Mouse (Mus musculus) kidney, embryonic 15.5 days (tissue): ENCODE results near the gene Cdc42se1. TPM values are rescaled to one million over a fixed set of nuclear protein-coding genes. Genes with fewer than 3 reads are reported as not detected.
A peak's percentile ranks its signal among the peaks of the same experiment; 100 is the strongest.

Experiments used
- ATAC-seq: fragments of 200-750 bp; cut with Nextera tagmentation; replicated peaks from 2 replicates; pipeline ENCODE4 v1.8.0; 2017; ENCODE audit warnings: moderate TSS enrichment; ENCODE audit not compliant: low FRiP score
- H3K27ac ChIP-seq: fragments of 300-500 bp; sonication (generic); 2 replicates; pipeline ENCODE4 v1.5.1; 2015; ENCODE audit warnings: mild to moderate bottlenecking, inconsistent platforms
- H3K27me3 ChIP-seq: fragments of 300-500 bp; sonication (generic); 2 replicates; pipeline ENCODE4 v1.6.1; 2015; ENCODE audit warnings: inconsistent platforms
- H3K36me3 ChIP-seq: fragments of 300-500 bp; sonication (generic); 2 replicates; pipeline ENCODE4 v1.6.1; 2015; ENCODE audit warnings: inconsistent platforms
- H3K4me1 ChIP-seq: fragments of 300-500 bp; sonication (generic); 2 replicates; pipeline ENCODE4 v1.6.1; 2015; ENCODE audit warnings: inconsistent platforms
- H3K4me2 ChIP-seq: fragments of 300-500 bp; sonication (generic); 2 replicates; pipeline ENCODE4 v1.6.1; 2015; ENCODE audit warnings: moderate library complexity, mild to moderate bottlenecking, inconsistent platforms
- H3K4me3 ChIP-seq: fragments of 300-500 bp; sonication (generic); replicated peaks from 2 replicates; pipeline ENCODE4 v1.5.1; 2015; ENCODE audit warnings: mild to moderate bottlenecking, inconsistent platforms
- H3K9ac ChIP-seq: fragments of 300-500 bp; sonication (generic); 2 replicates; pipeline ENCODE4 v1.6.1; 2015; ENCODE audit warnings: mild to moderate bottlenecking, inconsistent platforms
- H3K9me3 ChIP-seq: fragments of 300-500 bp; sonication (generic); replicated peaks from 2 replicates; pipeline ENCODE4 v1.6.1; 2016; ENCODE audit warnings: inconsistent platforms
- WGBS: fragments of 180-500 bp; shearing (Covaris S2); methylation state at CpG from one replicate; pipeline ENCODE4 v1.1.7; 2015; ENCODE audit warnings: mixed read lengths; 5-methylcytosine and 5-hydroxymethylcytosine counted together
- polyA plus RNA-seq: library from polyadenylated mRNA; unstranded; fragments of >200 nt; fragmentation: Nextera tagmentation; extraction: Ambion mirVana; gene quantifications from 2 replicates; pipeline ENCODE4 v1.2.1, GENCODE M21; 2015

Gene Cdc42se1
- polyA plus RNA-seq, 1 experiment from 2014 or later = 92.0 TPM

- 71% methylated on average over 1 of the region's 1 CpGs for WGBS
- Histone ChIP-seq H3K9ac (no peak overlapping the region), H3K36me3 (peaks cover 78% of the 10 kb centered on the region), H3K27ac (no peak overlapping the region), H3K27me3 (no peaks in the 10 kb centered on the region), H3K9me3 (no peaks in the 10 kb centered on the region), H3K4me2 (no peak overlapping the region), H3K4me3 (no peak overlapping the region), H3K4me1 (peaks cover 9% of the 10 kb centered on the region; the same call in 1 of the 2 replicates)
- ATAC-seq = no peak
These were observed 36.2 kb downstream of the Cdc42se1 start for GRCm38 (mm10) chr3:95264724-95265123.

- ATAC-seq = no peak
- Histone ChIP-seq H3K4me3 (no peak overlapping the region), H3K9ac (no peak overlapping the region), H3K27ac (no peak overlapping the region), H3K4me2 (no peak overlapping the region), H3K27me3 (no peaks in the 10 kb centered on the region), H3K9me3 (no peaks in the 10 kb centered on the region), H3K36me3 (peaks cover 67% of the 10 kb centered on the region), H3K4me1 (peaks cover 12% of the 10 kb centered on the region; the same call in 1 of the 2 replicates)
- WGBS = 93% methylated on average over 3 of the region's 3 CpGs
These were observed 37.5 kb downstream of the Cdc42se1 start for GRCm38 (mm10) chr3:95266052-95266451.

- ATAC-seq = no peak
- Histone ChIP-seq H3K4me1 (peaks cover 12% of the 10 kb centered on the region; the same call in 1 of the 2 replicates), H3K36me3 (peaks cover 50% of the 10 kb centered on the region)
These were observed 39.3 kb downstream of the Cdc42se1 start for GRCm38 (mm10) chr3:95267855-95268254.

GRCm38 (mm10) chr3:95269789-95270188 lies 41.3 kb downstream of the Cdc42se1 start:
- 85% methylated on average over 5 of the region's 5 CpGs for WGBS
- H3K36me3 ChIP-seq = peaks cover 37% of the 10 kb centered on the region

More at GRCm38 (mm10) chr3:95267855-95268254, 39.3 kb downstream of the Cdc42se1 start:
- Histone ChIP-seq H3K4me3 (no peak overlapping the region), H3K4me2 (no peak overlapping the region), H3K27me3 (no peaks in the 10 kb centered on the region), H3K9me3 (no peaks in the 10 kb centered on the region), H3K27ac (no peak overlapping the region), H3K9ac (no peak overlapping the region)

DNA sequence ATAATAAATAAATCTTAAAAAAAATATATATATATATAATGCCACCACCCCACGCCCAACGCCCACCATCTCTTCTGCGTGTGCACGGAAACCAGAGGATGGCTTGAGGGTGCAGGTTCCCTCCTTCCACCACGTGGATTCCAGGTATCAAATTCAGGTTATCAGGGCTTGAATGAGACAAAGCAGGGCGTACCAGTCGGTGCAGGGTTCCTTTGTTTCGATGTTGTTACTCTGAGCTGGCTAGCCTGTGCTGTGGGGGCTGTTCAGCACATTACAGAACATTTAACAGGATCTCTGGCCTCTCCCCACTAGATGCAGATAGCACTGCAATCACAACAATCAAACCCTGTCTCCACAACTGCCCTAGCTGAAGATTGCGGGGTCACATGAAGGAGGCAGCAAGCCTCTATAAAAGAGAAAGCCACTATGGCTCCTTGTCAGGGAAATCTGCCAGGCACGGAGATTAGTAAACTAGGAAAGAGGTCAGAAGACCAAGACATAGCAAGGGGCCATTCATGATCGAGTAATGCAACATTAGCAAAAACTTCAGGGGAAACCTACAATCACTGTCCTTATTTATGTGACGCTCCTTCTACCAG lies 42.3 kb downstream of the Cdc42se1 start:
- Histone ChIP-seq H3K9ac (no peak overlapping the region), H3K27ac (no peak overlapping the region), H3K4me3 (no peak overlapping the region), H3K9me3 (no peaks in the 10 kb centered on the region), H3K27me3 (no peaks in the 10 kb centered on the region), H3K36me3 (peaks cover 29% of the 10 kb centered on the region), H3K4me1 (peaks cover 10% of the 10 kb centered on the region; the same call in 1 of the 2 replicates), H3K4me2 (no peak overlapping the region)
- no peak for ATAC-seq
- WGBS = 85% methylated on average over 12 of the region's 12 CpGs

More at GRCm38 (mm10) chr3:95269789-95270188, 41.3 kb downstream of the Cdc42se1 start:
- H3K27me3 ChIP-seq = no peaks in the 10 kb centered on the region
- H3K9me3 ChIP-seq = no peaks in the 10 kb centered on the region
- H3K27ac ChIP-seq = 0 out of 2 replicates have a peak overlapping the region, but pooled peaks have one; percentile 48
- no peak overlapping the region for H3K4me3 ChIP-seq
- H3K9ac ChIP-seq = no peak overlapping the region
- H3K4me1 ChIP-seq = peaks cover 10% of the 10 kb centered on the region; the same call in 1 of the 2 replicates
- no peak overlapping the region for H3K4me2 ChIP-seq
- ATAC-seq = no peak

DNA sequence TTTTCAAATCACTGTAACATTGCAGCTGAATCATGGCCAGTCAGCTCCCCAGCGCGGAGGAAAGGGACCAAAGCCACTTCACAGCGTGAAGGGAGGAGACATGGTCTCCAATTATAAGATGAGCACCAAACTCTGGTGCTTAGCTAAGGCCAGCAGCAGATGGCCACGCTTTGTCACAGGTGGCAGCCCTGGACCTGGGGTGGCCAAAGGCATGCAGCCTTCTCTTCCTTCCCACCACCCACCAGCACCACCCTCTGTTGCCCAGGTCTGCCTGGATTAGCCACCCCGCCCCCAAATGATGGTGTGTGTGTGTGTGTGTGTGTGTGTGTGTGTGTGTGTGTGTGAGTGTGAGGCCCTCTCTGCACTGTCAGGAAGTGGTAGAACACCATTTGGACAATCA lies 44.9 kb downstream of the Cdc42se1 start:
- Histone ChIP-seq H3K9me3 (no peaks in the 10 kb centered on the region), H3K27ac (no peak overlapping the region), H3K27me3 (no peaks in the 10 kb centered on the region), H3K4me1 (peaks cover 17% of the 10 kb centered on the region), H3K4me2 (no peak overlapping the region), H3K4me3 (no peak overlapping the region), H3K36me3 (peaks cover 4% of the 10 kb centered on the region), H3K9ac (no peak overlapping the region)
- WGBS = 90% methylated on average over 5 of the region's 5 CpGs
- no peak for ATAC-seq

DNA sequence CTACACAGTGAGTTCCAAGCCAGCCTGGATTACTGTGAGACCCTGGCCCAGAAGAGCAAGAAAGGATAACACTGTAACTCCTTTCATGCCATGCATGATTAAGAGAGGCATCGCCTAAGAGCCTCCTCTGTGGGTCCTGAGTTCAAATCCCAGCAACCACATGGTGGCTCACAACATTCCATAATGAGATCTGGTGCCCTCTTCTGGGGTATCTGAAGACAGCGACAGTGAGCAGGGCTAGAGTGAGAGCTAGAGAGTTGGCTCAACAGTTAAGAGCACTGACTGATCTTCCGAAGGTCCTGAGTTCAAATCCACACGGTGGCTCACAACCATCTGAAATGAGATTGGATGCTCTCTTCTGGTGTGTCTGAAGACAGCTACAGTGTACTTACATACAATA lies 45.9 kb downstream of the Cdc42se1 start:
- Histone ChIP-seq H3K27ac (no peak overlapping the region), H3K9ac (no peak overlapping the region), H3K9me3 (no peaks in the 10 kb centered on the region), H3K4me3 (no peak overlapping the region), H3K4me1 (peaks cover 13% of the 10 kb centered on the region), H3K36me3 (peaks cover 4% of the 10 kb centered on the region), H3K27me3 (no peaks in the 10 kb centered on the region), H3K4me2 (no peak overlapping the region)
- 89% methylated on average over 4 of the region's 4 CpGs for WGBS
- ATAC-seq = no peak

GRCm38 (mm10) chr3:95275161-95275560 lies 46.6 kb downstream of the Cdc42se1 start:
- no peaks in the 10 kb centered on the region for H3K9me3 ChIP-seq
- peaks cover 7% of the 10 kb centered on the region for H3K4me1 ChIP-seq
- no peak for ATAC-seq
- H3K4me2 ChIP-seq = no peak overlapping the region
- H3K9ac ChIP-seq = no peak overlapping the region
- WGBS = 58% methylated on average over 6 of the region's 6 CpGs
- peaks cover 4% of the 10 kb centered on the region for H3K36me3 ChIP-seq
- no peak overlapping the region for H3K4me3 ChIP-seq
- no peak overlapping the region for H3K27ac ChIP-seq
- H3K27me3 ChIP-seq = no peaks in the 10 kb centered on the region

DNA sequence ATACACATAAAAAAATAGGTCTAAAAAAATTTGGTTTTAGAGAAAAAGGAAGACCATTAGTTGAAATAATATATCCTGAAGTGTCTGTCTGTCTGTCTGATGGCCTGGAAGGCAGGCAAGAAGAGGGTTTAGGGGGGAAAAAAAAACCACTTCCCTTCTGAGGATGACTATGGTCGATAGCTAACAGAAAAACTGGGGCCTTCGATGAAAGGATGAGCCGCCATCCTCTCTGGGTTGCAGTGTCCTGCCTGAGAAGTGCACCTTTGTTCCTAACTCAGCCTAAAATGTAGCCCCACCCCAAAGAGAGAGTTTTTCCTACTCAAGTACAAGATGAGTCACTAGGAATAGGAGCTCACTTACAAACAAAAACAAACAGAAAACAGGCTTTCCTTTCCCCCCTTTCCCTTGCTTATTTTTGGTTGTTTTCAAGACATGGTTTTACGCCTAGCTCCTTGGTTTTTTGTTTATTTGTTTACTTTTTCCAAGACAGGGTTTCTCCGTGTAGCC lies 47.9 kb downstream of the Cdc42se1 start:
- Histone ChIP-seq H3K4me3 (no peak overlapping the region), H3K9ac (no peak overlapping the region), H3K4me1 (peaks cover 13% of the 10 kb centered on the region), H3K27me3 (no peaks in the 10 kb centered on the region), H3K9me3 (no peaks in the 10 kb centered on the region), H3K36me3 (peaks cover 4% of the 10 kb centered on the region), H3K27ac (no peak overlapping the region), H3K4me2 (no peak overlapping the region)
- 62% methylated on average over 5 of the region's 5 CpGs for whole genome bisulfite sequencing
- no peak for ATAC-seq

GRCm38 (mm10) chr3:95277149-95277551 lies 48.6 kb downstream of the Cdc42se1 start:
- Histone ChIP-seq H3K4me2 (no peak overlapping the region), H3K4me3 (no peak overlapping the region), H3K27me3 (no peaks in the 10 kb centered on the region), H3K9ac (no peak overlapping the region), H3K4me1 (peaks cover 13% of the 10 kb centered on the region), H3K27ac (peak overlapping the region; percentile 48; the same call in 1 of the 2 replicates), H3K36me3 (peaks cover 4% of the 10 kb centered on the region), H3K9me3 (no peaks in the 10 kb centered on the region)
- WGBS = 70% methylated on average over 1 of the region's 1 CpGs
- no peak for ATAC-seq

- Histone ChIP-seq H3K36me3 (no peaks in the 10 kb centered on the region), H3K4me1 (peaks cover 39% of the 10 kb centered on the region), H3K4me2 (peak overlapping the region; percentile 87), H3K4me3 (peak overlapping the region; percentile 83), H3K9me3 (no peaks in the 10 kb centered on the region), H3K9ac (peak overlapping the region; percentile 79), H3K27ac (peak overlapping the region; percentile 99), H3K27me3 (no peaks in the 10 kb centered on the region)
- ATAC-seq = no peak
- WGBS = 16% methylated on average over 8 of the region's 8 CpGs
These were observed 52.2 kb downstream of the Cdc42se1 start for GRCm38 (mm10) chr3:95280747-95281146.

- Histone ChIP-seq H3K36me3 (no peaks in the 10 kb centered on the region), H3K9ac (peak within 1 kb of the TSS; percentile 81), H3K4me3 (peak within 1 kb of the TSS; percentile 83), H3K4me2 (peak within 1 kb of the TSS; percentile 87), H3K27ac (peak within 1 kb of the TSS; percentile 99), H3K4me1 (peaks cover 46% of the 10 kb centered on the region), H3K9me3 (no peaks in the 10 kb centered on the region), H3K27me3 (no peaks in the 10 kb centered on the region)
- peak; percentile 88 for ATAC-seq
- under 1% methylated on average over 53 of the region's 53 CpGs for WGBS
These were observed 52.9 kb downstream of the Cdc42se1 start, which contains the start of the genes Mindy1 and Prune1 for GRCm38 (mm10) chr3:95281216-95282126. TSS of gene Mindy1 (plus strand) at chr3:95281345. TSS of gene Prune1 (minus strand) at chr3:95282076.
